Mouse (Mus musculus) CH12F3 (cell line): ENCODE data around the gene Itih3.

Source experiments
- in situ Hi-C: fragments of 300-500 bp; cut with MboI; formaldehyde crosslinking; loops from 2 replicates; pipeline ENCODE4 v1.14.3; 2020; ENCODE audit warnings: low sequenced_read_pairs

The Itih3 gene

GRCm38 (mm10) chr14:30903036-30903435 lies 20.5 kb downstream of the Itih3 start:
- in situ Hi-C loops = no loop called here

DNA sequence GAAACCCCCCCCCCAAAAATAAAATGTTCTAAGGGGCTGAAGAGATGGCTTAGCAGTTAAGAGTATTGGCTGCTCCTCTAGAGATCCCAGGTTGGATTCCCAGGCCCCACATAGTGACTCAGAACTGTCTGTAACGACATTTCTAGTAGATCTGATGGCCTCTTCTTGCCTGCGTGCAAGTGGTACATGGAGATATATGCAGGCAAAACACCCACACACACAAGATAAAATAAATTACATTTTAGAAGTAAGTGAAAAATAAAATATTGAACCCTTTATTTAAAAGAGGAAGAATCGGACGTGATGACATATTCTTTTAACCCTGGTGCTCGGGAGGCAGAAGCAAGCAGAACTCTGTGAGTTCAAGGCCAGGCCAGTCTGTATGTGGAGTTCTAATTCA lies 20.9 kb downstream of the Itih3 start:
- in situ Hi-C loops = no loop called here

DNA sequence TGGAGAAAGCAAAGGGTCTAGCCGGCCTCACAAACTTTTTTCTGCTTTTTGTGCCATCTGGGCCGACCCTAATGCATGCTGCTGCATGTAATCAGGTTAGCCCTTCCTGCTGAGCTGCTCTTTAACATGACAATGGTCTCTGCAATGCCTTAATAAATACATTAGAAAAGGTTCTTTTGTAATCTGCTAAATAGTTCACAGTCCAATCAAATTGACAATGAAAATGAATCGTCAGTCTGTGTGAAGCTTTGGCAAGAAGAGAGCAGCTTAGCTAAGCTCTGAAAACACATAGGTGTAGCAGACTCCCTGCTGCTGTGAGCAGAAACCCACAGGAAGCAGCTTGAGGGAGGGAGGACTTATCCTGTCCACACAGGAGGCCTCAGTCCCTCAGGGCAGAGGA lies 23.6 kb downstream of the Itih3 start:
- in situ Hi-C loops = no loop called here

DNA sequence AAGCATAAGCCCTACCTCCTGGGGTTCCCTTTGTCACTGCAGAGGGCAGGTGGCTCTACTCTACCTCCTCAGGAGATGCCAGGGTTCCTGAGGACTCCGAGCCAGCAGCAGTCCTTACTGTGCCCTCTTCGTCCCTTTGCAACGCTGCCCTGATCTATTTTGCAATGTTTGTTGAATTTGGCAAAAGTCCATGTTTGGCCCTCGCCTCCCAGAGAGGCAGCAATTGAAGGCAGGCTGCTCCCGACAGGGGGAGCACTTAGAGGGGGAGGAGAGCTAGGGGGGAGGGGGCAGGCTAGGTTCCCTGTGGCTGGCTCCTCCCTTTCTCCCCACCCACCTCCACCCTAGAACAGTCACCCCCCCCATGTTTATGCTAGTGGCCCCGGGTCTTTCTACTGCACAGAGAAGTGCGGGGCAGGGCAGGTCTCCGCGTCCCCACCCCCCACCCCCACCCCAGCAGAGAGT lies 35.3 kb downstream of the Itih3 start:
- in situ Hi-C loops = no loop called here

- in situ Hi-C loops = no loop called here
Observed at GRCm38 (mm10) chr14:30886204-30886603, 37.4 kb downstream of the Itih3 start, which contains the start of gene Itih4. Itih4 (plus strand) TSS chr14:30886476.

- in situ Hi-C loops = no loop called here
Observed at GRCm38 (mm10) chr14:30885298-30885697, 38.3 kb downstream of the Itih3 start.

- in situ Hi-C loops = no loop called here
Observed at GRCm38 (mm10) chr14:30881718-30882108, 41.8 kb downstream of the Itih3 start.

GRCm38 (mm10) chr14:30880811-30881717 lies 42.5 kb downstream of the Itih3 start:
- in situ Hi-C loops = no loop called here

GRCm38 (mm10) chr14:30880251-30880650 lies 43.3 kb downstream of the Itih3 start:
- in situ Hi-C loops = no loop called here

GRCm38 (mm10) chr14:30879794-30880193 lies 43.8 kb downstream of the Itih3 start:
- in situ Hi-C loops = no loop called here

DNA sequence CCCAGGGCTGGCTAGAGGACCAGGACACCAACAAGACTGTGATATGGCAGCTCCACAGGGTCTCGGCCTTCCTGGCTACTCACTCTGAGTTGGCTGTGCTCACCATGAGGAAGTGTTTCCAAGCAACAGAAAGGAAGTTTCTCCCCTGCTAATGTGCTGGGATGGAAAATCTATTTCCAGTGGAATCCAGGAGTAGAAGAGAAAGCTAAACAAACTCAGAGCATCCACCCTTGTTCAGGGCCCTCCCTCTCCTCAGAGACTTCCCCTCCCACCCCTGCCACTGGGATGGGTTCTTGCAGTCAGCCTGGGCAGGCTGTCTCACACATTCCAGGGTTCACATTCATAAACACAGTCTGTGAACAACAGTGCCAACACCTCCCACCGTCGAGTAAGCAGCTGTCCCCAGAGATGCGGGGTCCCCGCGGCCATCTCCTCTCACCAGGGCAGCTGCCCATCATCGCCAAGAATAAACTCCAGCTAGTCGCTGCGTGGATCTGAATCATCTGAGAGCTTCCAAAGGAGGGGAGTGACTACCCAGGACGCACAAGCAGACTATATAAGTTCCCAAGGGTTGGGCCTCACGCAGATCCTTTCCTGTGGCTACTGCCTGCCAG lies 44.5 kb downstream of the Itih3 start, which contains the start of gene Mustn1:
TSS of gene Mustn1 (plus strand) at position 243 of the 614 bp plus-strand sequence.
- in situ Hi-C loops = no loop called here

GRCm38 (mm10) chr14:30877827-30878226 lies 45.7 kb downstream of the Itih3 start:
- in situ Hi-C loops = no loop called here

DNA sequence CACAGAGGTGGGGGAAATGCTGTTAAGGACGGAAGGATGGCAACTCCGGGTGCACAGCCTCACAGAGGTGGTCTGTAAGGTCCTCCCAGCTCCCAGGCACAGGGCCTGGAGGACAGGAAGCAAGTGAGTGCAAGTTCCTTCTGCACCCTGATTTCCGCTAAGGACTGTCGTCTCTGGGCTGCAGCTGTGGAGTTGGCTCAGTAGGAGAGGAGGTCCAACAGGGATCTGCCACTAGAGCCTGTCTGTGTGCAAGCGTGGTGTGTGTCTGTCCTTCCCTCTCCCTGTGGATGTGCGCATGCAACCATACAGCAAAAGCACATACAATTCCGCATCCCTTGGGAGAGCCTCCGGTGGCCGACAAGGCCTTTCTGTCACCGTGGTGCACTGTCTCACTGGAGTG lies 47.1 kb downstream of the Itih3 start:
- in situ Hi-C loops = no loop called here

DNA sequence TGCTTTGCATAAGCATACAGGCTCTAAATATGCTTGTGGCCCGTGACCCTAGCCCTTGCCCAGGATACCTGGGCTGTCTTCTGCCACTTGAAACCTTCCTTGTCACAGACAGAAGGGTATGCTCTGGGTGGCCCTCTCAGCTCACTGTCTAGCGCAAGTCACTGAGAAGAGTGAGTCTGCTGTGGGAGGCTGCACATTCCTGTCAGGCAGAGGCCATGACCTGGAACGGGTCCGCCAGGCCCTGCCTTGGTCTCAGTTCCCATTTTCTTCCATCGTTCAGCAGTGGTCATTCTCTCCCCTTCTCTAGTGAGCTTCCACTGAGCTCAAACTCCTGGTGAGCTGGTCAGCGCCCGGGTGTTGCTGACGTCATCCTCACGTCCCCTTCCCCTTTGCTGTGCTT lies 47.6 kb downstream of the Itih3 start:
- in situ Hi-C loops = no loop called here

DNA sequence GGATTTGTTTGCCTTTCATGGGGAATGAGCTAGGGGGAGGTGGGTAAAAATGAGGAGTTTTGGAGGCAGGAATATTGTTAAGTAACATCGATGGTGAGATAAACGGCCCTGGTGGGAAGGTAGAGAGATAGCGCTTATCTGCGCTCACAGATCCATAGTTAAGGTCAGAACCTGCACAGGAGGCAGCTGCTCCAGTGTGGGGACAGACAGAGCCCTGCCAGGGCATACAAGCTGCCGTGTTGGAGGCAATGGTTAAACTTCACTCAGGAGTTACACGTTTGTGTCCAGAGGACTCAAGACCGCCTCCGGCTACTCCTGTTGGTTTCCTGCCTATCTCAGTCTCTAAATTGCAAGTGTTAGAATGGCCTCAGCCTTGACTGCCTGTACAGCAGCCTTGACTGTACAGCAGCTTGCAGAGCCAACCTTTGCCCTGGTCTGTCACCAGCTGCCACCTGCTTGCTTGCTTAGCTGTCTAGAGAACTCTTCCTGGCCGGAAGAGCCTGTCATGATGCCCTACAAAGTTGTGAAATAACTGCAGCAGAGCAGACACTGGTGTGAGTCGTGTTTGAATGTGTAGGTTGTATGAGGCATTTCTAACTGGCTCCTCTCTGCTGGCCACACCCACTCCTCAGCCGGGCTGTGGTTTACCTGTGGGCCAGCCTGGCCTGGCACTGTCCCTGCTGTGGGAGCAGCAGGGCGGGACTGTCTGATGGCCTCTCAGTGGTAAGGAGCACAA lies 48.3 kb downstream of the Itih3 start:
- in situ Hi-C loops = no loop called here

GRCm38 (mm10) chr14:30874095-30874700 lies 49.4 kb downstream of the Itih3 start:
- in situ Hi-C loops = loop anchor here (25.0 kb wide), 1 partner anchor 187 kb away; no protein-coding TSS in a partner anchor

GRCm38 (mm10) chr14:30870206-30871147 lies 53.1 kb downstream of the Itih3 start:
- in situ Hi-C loops = loop anchor here (25.0 kb wide), 1 partner anchor 183 kb away; no protein-coding TSS in a partner anchor

DNA sequence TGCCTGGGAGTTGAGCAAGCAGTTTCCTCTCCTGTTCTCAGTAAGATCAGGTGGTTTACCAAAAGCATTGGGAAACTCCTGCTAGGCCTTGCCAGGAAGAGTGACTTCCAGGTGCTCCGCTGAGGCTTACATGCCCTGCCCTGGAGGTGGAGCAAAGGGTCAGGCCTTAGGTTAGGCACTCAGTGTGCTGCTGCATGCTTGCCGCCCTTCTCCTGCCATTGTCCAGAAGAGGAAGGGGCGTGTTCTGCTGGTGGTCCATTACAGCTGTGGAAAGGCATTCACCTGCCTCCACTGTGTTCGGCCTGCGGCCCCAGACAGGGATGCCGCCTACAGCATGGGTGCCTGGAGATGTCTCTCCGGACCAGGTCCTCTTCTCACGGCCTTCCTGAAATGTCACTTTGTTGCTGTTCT lies 54.2 kb downstream of the Itih3 start:
- in situ Hi-C loops = loop anchor here (10.0 to 25.0 kb wide), 2 partner anchors 182 to 275 kb away; no protein-coding TSS in a partner anchor

DNA sequence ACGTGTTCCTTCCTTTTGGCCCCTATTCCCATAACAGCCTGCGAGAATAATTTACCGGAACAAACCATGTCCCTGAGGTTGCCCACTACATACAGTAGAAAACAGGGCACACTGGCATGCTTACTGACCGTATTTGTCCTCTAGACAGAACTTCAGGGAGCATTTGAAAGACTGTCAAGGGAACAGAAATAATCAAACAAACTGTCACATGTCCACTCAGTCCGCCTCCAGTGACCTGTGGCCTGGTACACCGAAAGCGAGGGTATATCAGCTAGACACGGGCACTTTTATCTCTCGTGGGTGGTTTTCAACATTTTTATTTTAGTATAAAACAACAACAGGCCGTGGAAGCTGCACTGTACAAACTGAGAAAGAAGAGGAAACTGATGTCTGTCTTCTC lies 54.7 kb downstream of the Itih3 start:
- in situ Hi-C loops = loop anchor here (10.0 to 25.0 kb wide), 2 partner anchors 182 to 274 kb away; no protein-coding TSS in a partner anchor
